Mouse (Mus musculus): ENCODE results near the gene Rgl1. TPM values are rescaled to one million over a fixed set of nuclear protein-coding genes. Genes with fewer than 3 reads are reported as not detected.

Rgl1 gene
- polyA plus RNA-seq, 1 experiment = 3.0 TPM

DNA sequence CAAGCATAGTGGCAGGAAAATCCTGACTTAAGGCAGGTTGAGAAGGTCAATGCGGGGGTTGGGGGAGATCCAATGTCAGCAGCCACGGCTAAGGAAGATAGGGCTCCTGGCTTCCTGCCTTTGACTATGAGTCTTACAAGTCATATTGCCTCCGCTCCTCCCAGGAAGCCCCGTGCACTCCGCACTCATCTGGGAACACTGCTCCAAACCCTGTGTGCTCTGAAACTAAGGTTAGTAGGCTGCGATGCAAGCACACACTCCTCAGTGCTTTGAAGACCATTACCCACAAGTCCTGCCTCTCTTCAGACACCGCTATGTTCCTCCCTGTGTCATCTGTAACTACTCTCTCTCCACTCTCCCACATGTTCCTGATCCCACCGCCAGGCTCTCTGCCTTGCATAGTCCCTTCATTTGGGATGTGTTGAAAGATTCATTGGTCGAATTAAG is 143.4 kb downstream of the Rgl1 start:
- TF ChIP-seq POLR2A (IDR thresholded peaks at IDR 0.05; ENCODE audit: insufficient read depth, low read length) = no peak
- no peak for TF ChIP-seq CTCF (IDR thresholded peaks at IDR 0.05; ENCODE audit: low read depth, low read length)
- no peak for TF ChIP-seq EP300 (IDR thresholded peaks at IDR 0.05; ENCODE audit: insufficient read depth, low read depth, low read length)
- Histone ChIP-seq H3K9ac (ENCODE audit: low read depth, poor library complexity, severe bottlenecking) (no peak overlapping the region), H3K4me3 (ENCODE audit: low read depth, low read length) (no peak overlapping the region), H3K27ac (ENCODE audit: insufficient read depth, low read length) (no peak overlapping the region), H3K27me3 (ENCODE audit: control insufficient read depth, insufficient read depth, low read length, poor library complexity, severe bottlenecking) (peaks cover 2% of the 10 kb centered on the region; the same call in 1 of the 2 replicates), H3K36me3 (ENCODE audit: control insufficient read depth, insufficient read depth, low read length, poor library complexity, severe bottlenecking) (no peaks in the 10 kb centered on the region), H3K9me3 (replicated peaks; ENCODE audit: control insufficient read depth, insufficient read depth, low read length, poor library complexity, severe bottlenecking) (peaks cover 4% of the 10 kb centered on the region; the same call in 1 of the 2 replicates), H3K4me1 (ENCODE audit: control insufficient read depth, insufficient read depth, low read length) (no peaks in the 10 kb centered on the region)

DNA sequence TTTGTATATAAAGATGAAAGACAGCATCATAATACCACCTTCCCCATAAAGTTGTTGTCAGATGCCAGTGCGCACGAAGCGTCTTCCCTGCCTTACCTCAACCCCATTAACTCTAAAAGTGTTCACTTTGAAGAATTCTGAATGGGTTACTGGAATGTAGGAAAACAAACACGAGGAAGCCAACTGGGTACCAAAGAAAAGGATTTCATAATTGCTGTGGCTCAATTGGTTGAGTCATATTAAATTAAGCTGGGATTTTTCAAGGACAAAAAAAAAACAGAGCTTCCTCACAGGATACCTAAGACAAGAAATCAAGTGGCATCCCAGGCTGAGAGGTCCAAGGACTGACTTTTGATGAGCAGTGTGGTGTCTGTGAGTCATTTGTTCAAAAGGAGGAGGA is 144.5 kb downstream of the Rgl1 start:
- H3K4me3 ChIP-seq (ENCODE audit: low read depth, low read length) = no peak overlapping the region
- H3K9me3 ChIP-seq (replicated peaks; ENCODE audit: control insufficient read depth, insufficient read depth, low read length, poor library complexity, severe bottlenecking) = peaks cover 4% of the 10 kb centered on the region; the same call in 1 of the 2 replicates
- no peak overlapping the region for H3K9ac ChIP-seq (ENCODE audit: low read depth, poor library complexity, severe bottlenecking)
- no peaks in the 10 kb centered on the region for H3K4me1 ChIP-seq (ENCODE audit: control insufficient read depth, insufficient read depth, low read length)
- no peaks in the 10 kb centered on the region for H3K36me3 ChIP-seq (ENCODE audit: control insufficient read depth, insufficient read depth, low read length, poor library complexity, severe bottlenecking)
- no peak overlapping the region for H3K27ac ChIP-seq (ENCODE audit: insufficient read depth, low read length)
- H3K27me3 ChIP-seq (ENCODE audit: control insufficient read depth, insufficient read depth, low read length, poor library complexity, severe bottlenecking) = peaks cover 2% of the 10 kb centered on the region; the same call in 1 of the 2 replicates
- TF ChIP-seq POLR2A (IDR thresholded peaks at IDR 0.05; ENCODE audit: insufficient read depth, low read length) (no peak), EP300 (IDR thresholded peaks at IDR 0.05; ENCODE audit: insufficient read depth, low read depth, low read length) (no peak), CTCF (IDR thresholded peaks at IDR 0.05; ENCODE audit: low read depth, low read length) (no peak)

GRCm38 (mm10) chr1:152619396-152619795 is 146.8 kb downstream of the Rgl1 start:
- no peak overlapping the region for H3K4me3 ChIP-seq (ENCODE audit: low read depth, low read length)
- TF ChIP-seq CTCF (IDR thresholded peaks at IDR 0.05; ENCODE audit: low read depth, low read length) (no peak), POLR2A (IDR thresholded peaks at IDR 0.05; ENCODE audit: insufficient read depth, low read length) (no peak), EP300 (IDR thresholded peaks at IDR 0.05; ENCODE audit: insufficient read depth, low read depth, low read length) (no peak)
- no peaks in the 10 kb centered on the region for H3K27me3 ChIP-seq (ENCODE audit: control insufficient read depth, insufficient read depth, low read length, poor library complexity, severe bottlenecking)
- H3K36me3 ChIP-seq (ENCODE audit: control insufficient read depth, insufficient read depth, low read length, poor library complexity, severe bottlenecking) = no peaks in the 10 kb centered on the region
- no peak overlapping the region for H3K27ac ChIP-seq (ENCODE audit: insufficient read depth, low read length)
- H3K9ac ChIP-seq (ENCODE audit: low read depth, poor library complexity, severe bottlenecking) = no peak overlapping the region
- no peaks in the 10 kb centered on the region for H3K4me1 ChIP-seq (ENCODE audit: control insufficient read depth, insufficient read depth, low read length)
- peaks cover 4% of the 10 kb centered on the region; the same call in 1 of the 2 replicates for H3K9me3 ChIP-seq (replicated peaks; ENCODE audit: control insufficient read depth, insufficient read depth, low read length, poor library complexity, severe bottlenecking)

- Histone ChIP-seq H3K4me3 (ENCODE audit: low read depth, low read length) (no peak overlapping the region), H3K4me1 (ENCODE audit: control insufficient read depth, insufficient read depth, low read length) (no peaks in the 10 kb centered on the region), H3K9me3 (replicated peaks; ENCODE audit: control insufficient read depth, insufficient read depth, low read length, poor library complexity, severe bottlenecking) (peaks cover 4% of the 10 kb centered on the region; the same call in 1 of the 2 replicates), H3K27ac (ENCODE audit: insufficient read depth, low read length) (no peak overlapping the region), H3K9ac (ENCODE audit: low read depth, poor library complexity, severe bottlenecking) (no peak overlapping the region), H3K36me3 (ENCODE audit: control insufficient read depth, insufficient read depth, low read length, poor library complexity, severe bottlenecking) (no peaks in the 10 kb centered on the region), H3K27me3 (ENCODE audit: control insufficient read depth, insufficient read depth, low read length, poor library complexity, severe bottlenecking) (no peaks in the 10 kb centered on the region)
- no peak for TF ChIP-seq CTCF (IDR thresholded peaks at IDR 0.05; ENCODE audit: low read depth, low read length)
- no peak for TF ChIP-seq POLR2A (IDR thresholded peaks at IDR 0.05; ENCODE audit: insufficient read depth, low read length)
- no peak for TF ChIP-seq EP300 (IDR thresholded peaks at IDR 0.05; ENCODE audit: insufficient read depth, low read depth, low read length)
Measured at GRCm38 (mm10) chr1:152618896-152619295, 147.3 kb downstream of the Rgl1 start.

GRCm38 (mm10) chr1:152618381-152618780 is 147.8 kb downstream of the Rgl1 start:
- Histone ChIP-seq H3K27ac (ENCODE audit: insufficient read depth, low read length) (no peak overlapping the region), H3K36me3 (ENCODE audit: control insufficient read depth, insufficient read depth, low read length, poor library complexity, severe bottlenecking) (no peaks in the 10 kb centered on the region), H3K9me3 (replicated peaks; ENCODE audit: control insufficient read depth, insufficient read depth, low read length, poor library complexity, severe bottlenecking) (peaks cover 4% of the 10 kb centered on the region; the same call in 1 of the 2 replicates), H3K4me3 (ENCODE audit: low read depth, low read length) (no peak overlapping the region), H3K9ac (ENCODE audit: low read depth, poor library complexity, severe bottlenecking) (no peak overlapping the region), H3K4me1 (ENCODE audit: control insufficient read depth, insufficient read depth, low read length) (no peaks in the 10 kb centered on the region), H3K27me3 (ENCODE audit: control insufficient read depth, insufficient read depth, low read length, poor library complexity, severe bottlenecking) (no peaks in the 10 kb centered on the region)
- TF ChIP-seq EP300 (IDR thresholded peaks at IDR 0.05; ENCODE audit: insufficient read depth, low read depth, low read length) (no peak), CTCF (IDR thresholded peaks at IDR 0.05; ENCODE audit: low read depth, low read length) (peak; percentile 4), POLR2A (IDR thresholded peaks at IDR 0.05; ENCODE audit: insufficient read depth, low read length) (no peak)

DNA sequence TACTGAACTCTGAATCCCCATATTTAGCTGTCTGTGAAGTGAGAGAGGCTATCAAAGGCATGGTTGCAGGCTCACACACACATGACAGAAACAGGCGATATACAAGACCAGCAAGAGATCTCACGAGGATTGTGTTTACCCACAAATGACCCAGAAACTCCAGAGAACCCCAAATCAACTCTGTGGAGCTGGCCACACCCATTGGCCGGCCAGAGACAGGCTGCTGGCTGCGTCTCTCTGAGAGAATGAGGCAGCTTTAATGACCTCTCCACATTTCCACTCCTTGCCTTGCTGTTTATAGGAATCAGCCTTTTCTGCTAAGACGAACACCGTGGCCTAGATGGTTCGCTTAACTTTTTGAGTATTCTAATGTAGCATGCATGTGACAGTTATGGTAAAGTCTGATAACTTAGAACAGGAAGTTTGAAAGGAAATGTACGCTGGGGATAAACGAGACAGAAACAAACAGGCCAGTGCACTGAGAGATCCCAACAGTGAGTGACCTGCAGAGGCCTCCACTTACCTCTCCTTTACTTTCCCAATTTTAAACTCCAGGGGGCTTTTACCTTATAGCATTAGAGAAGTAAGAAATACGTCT is 148.3 kb downstream of the Rgl1 start:
- Histone ChIP-seq H3K9ac (ENCODE audit: low read depth, poor library complexity, severe bottlenecking) (no peak overlapping the region), H3K27ac (ENCODE audit: insufficient read depth, low read length) (no peak overlapping the region)
- no peak for TF ChIP-seq POLR2A (IDR thresholded peaks at IDR 0.05; ENCODE audit: insufficient read depth, low read length)
- no peak for TF ChIP-seq CTCF (IDR thresholded peaks at IDR 0.05; ENCODE audit: low read depth, low read length)
- TF ChIP-seq EP300 (IDR thresholded peaks at IDR 0.05; ENCODE audit: insufficient read depth, low read depth, low read length) = no peak

More for the DNA sequence above, 148.3 kb downstream of the Rgl1 start:
- H3K4me1 ChIP-seq (ENCODE audit: control insufficient read depth, insufficient read depth, low read length) = no peaks in the 10 kb centered on the region
- H3K9me3 ChIP-seq (replicated peaks; ENCODE audit: control insufficient read depth, insufficient read depth, low read length, poor library complexity, severe bottlenecking) = peaks cover 4% of the 10 kb centered on the region; the same call in 1 of the 2 replicates
- no peaks in the 10 kb centered on the region for H3K36me3 ChIP-seq (ENCODE audit: control insufficient read depth, insufficient read depth, low read length, poor library complexity, severe bottlenecking)
- no peak overlapping the region for H3K4me3 ChIP-seq (ENCODE audit: low read depth, low read length)
- no peaks in the 10 kb centered on the region for H3K27me3 ChIP-seq (ENCODE audit: control insufficient read depth, insufficient read depth, low read length, poor library complexity, severe bottlenecking)
